Mouse (Mus musculus): Measurements from ENCODE around the gene Elovl6.

DNA sequence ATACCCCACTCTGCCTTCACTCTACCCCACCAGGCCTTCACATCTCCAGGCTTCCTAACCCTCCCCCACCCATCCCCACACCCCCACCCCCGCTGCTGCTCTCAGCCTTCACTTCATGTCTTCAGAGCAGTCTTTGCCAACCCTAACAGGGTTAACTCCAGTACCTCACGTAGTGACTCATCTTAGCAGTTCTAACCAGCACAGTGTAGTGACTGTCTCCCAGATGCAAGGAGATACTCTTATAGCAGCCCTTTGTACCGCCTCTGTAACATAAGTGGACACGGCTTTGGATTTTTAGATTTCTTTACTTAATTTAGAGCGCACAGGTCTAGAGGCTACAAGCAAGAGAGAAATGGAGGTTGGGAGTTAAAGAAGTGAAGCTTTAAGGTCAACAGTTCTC is 116.4 kb downstream of the Elovl6 start:
- TF ChIP-seq NANOG (IDR thresholded peaks at IDR 0.05; ENCODE audit: borderline replicate concordance, low read length) (no peak), CTCF (conservative IDR thresholded peaks at IDR 0.05; ENCODE audit: low read length) (no peak), POU5F1 (IDR thresholded peaks at IDR 0.05; ENCODE audit: borderline replicate concordance, low read length) (no peak)
